ENCODE assay signal across 9 mouse cellular contexts in genomic region chr7:13260746-13261700, GRCm38 (mm10). TPM values are rescaled to one million over a fixed set of nuclear protein-coding genes. Genes with fewer than 3 reads are reported as not detected.
DNase-seq lines count a peak whose midpoint lies in the region; ATAC-seq and TF ChIP-seq lines count a peak whose summit lies in the region.
"Had no signal": no experiment of that assay in that cellular context is flagged by ENCODE, and none has a peak within 500 bp of the region (broad histone marks: within the 10 kb centered on the region; RNA-seq: fewer than 3 reads in every experiment).

No protein-coding gene starts in this region.

- no peaks in the 10 kb centered on the region for H3K4me1 ChIP-seq in intestine, embryonic 15.5 days (replicated peaks)
- H3K4me1 ChIP-seq in intestine, postnatal 0 days (replicated peaks; ENCODE audit: control insufficient read depth, insufficient read depth, low read length), result no peaks in the 10 kb centered on the region
- no peaks in the 10 kb centered on the region for H3K4me1 ChIP-seq in hindbrain, embryonic 16.5 days (ENCODE audit: control insufficient read depth, insufficient read depth, low read depth, low read length)
- H3K4me1 ChIP-seq: limb, embryonic 15.5 days had no signal

- H3K9ac ChIP-seq in intestine, embryonic 15.5 days, result no peak overlapping the region
- H3K9ac ChIP-seq in intestine, postnatal 0 days (ENCODE audit: low read depth, low read length), result no peak overlapping the region
- no peak overlapping the region for H3K9ac ChIP-seq in hindbrain, embryonic 16.5 days (ENCODE audit: low read depth, low read length)
- H3K9ac ChIP-seq: limb, embryonic 15.5 days had no signal

- no peaks in the 10 kb centered on the region for H3K27me3 ChIP-seq in intestine, embryonic 15.5 days (replicated peaks)
- no peaks in the 10 kb centered on the region for H3K27me3 ChIP-seq in intestine, postnatal 0 days (replicated peaks; ENCODE audit: control insufficient read depth, insufficient read depth, low read length)
- no peaks in the 10 kb centered on the region for H3K27me3 ChIP-seq in hindbrain, embryonic 16.5 days (replicated peaks; ENCODE audit: control insufficient read depth, insufficient read depth, low read length)
- H3K27me3 ChIP-seq: limb, embryonic 15.5 days had no signal

- no peaks in the 10 kb centered on the region for H3K36me3 ChIP-seq in intestine, embryonic 15.5 days
- H3K36me3 ChIP-seq in intestine, postnatal 0 days (ENCODE audit: control insufficient read depth, insufficient read depth), result no peaks in the 10 kb centered on the region
- H3K36me3 ChIP-seq in hindbrain, embryonic 16.5 days (ENCODE audit: control insufficient read depth, insufficient read depth, low read length), result no peaks in the 10 kb centered on the region; the same call in 1 of the 2 replicates
- H3K36me3 ChIP-seq: limb, embryonic 15.5 days had no signal

- DNase-seq in ES-CJ7 (ENCODE audit: low read depth, low spot score) (peak; percentile 24), ZHBTc4 (ENCODE audit: low read depth, low spot score) (peak; percentile 49)
- no peak for DNase-seq in urinary bladder, adult 2 months (ENCODE audit: low spot score)
- no peak for DNase-seq in thymus, postnatal 36 days
- DNase-seq: thymus, postnatal 4 days had no signal

- peak; percentile 47; the same call in 1 of the 2 replicates for ATAC-seq in intestine, embryonic 15.5 days
- ATAC-seq in intestine, postnatal 0 days, result no peak
- ATAC-seq in hindbrain, embryonic 16.5 days, result peak; percentile 31

- no peak for TF ChIP-seq CTCF in intestine, postnatal 0 days (IDR thresholded peaks at IDR 0.05; ENCODE audit: low read depth)

- H3K4me3 ChIP-seq in intestine, embryonic 15.5 days (replicated peaks), result no peak overlapping the region
- no peak overlapping the region for H3K4me3 ChIP-seq in intestine, postnatal 0 days (ENCODE audit: low read depth, low read length)
- no peak overlapping the region for H3K4me3 ChIP-seq in hindbrain, embryonic 16.5 days (ENCODE audit: low read length)
- H3K4me3 ChIP-seq: limb, embryonic 15.5 days had no signal

- H3K4me2 ChIP-seq in intestine, embryonic 15.5 days (replicated peaks), result peak overlapping the region; percentile 5; the same call in 1 of the 2 replicates
- no peak overlapping the region for H3K4me2 ChIP-seq in intestine, postnatal 0 days (replicated peaks; ENCODE audit: low read depth)
- H3K4me2 ChIP-seq in hindbrain, embryonic 16.5 days (ENCODE audit: low read length), result no peak overlapping the region
- H3K4me2 ChIP-seq: limb, embryonic 15.5 days had no signal

- no peaks in the 10 kb centered on the region for H3K9me3 ChIP-seq in intestine, embryonic 15.5 days
- H3K9me3 ChIP-seq in intestine, postnatal 0 days (ENCODE audit: control insufficient read depth), result no peaks in the 10 kb centered on the region
- H3K9me3 ChIP-seq in hindbrain, embryonic 16.5 days (ENCODE audit: control insufficient read depth, low read length), result no peaks in the 10 kb centered on the region
- H3K9me3 ChIP-seq: limb, embryonic 15.5 days had no signal

- H3K27ac ChIP-seq in intestine, embryonic 15.5 days, result no peak overlapping the region
- no peak overlapping the region for H3K27ac ChIP-seq in intestine, postnatal 0 days (ENCODE audit: low read depth, low read length)
- no peak overlapping the region for H3K27ac ChIP-seq in hindbrain, embryonic 16.5 days (ENCODE audit: low read depth, low read length)
- H3K27ac ChIP-seq: limb, embryonic 15.5 days had no signal

- 47% methylated on average over 50 of the region's 50 CpGs for WGBS in intestine, embryonic 15.5 days
- WGBS in intestine, postnatal 0 days, result 39% methylated on average over 50 of the region's 50 CpGs
- WGBS in hindbrain, embryonic 16.5 days, result 46% methylated on average over 50 of the region's 50 CpGs

RNA-seq across cellular contexts. Expression of gene Lig1, which starts 16.1 kb away (rescaled TPM):
- polyA plus RNA-seq in intestine, embryonic 15.5 days (2015; fragmentation: Nextera tagmentation; extraction: Ambion mirVana), result 87.2 and 89.2 TPM in 2 replicates
- polyA plus RNA-seq in intestine, postnatal 0 days (2015; fragmentation: Nextera tagmentation; extraction: Ambion mirVana), result 30.0 and 34.4 TPM in 2 replicates
- polyA plus RNA-seq in hindbrain, embryonic 16.5 days (2015; fragmentation: Nextera tagmentation; extraction: Ambion mirVana), result 36.0 and 37.4 TPM in 2 replicates
- polyA plus RNA-seq in urinary bladder, adult 2 months (2012; rRNA removed), result 9.1 and 10.2 TPM in 2 replicates

RNA-seq across cellular contexts. Expression of gene Zswim9, which starts 17.5 kb away (rescaled TPM):
- 6.9 and 7.1 TPM in 2 replicates for polyA plus RNA-seq in intestine, embryonic 15.5 days (2015; fragmentation: Nextera tagmentation; extraction: Ambion mirVana)
- 1.6 and 1.9 TPM in 2 replicates for polyA plus RNA-seq in intestine, postnatal 0 days (2015; fragmentation: Nextera tagmentation; extraction: Ambion mirVana)
- 10.3 and 11.9 TPM in 2 replicates for polyA plus RNA-seq in hindbrain, embryonic 16.5 days (2015; fragmentation: Nextera tagmentation; extraction: Ambion mirVana)
- polyA plus RNA-seq in urinary bladder, adult 2 months (2012; rRNA removed), result 4.2 and 7.9 TPM in 2 replicates

RNA-seq across cellular contexts. Expression of gene Vmn1r89, which starts 48.2 kb away (rescaled TPM):
- not detected in 2 replicates for polyA plus RNA-seq in intestine, embryonic 15.5 days (2015; fragmentation: Nextera tagmentation; extraction: Ambion mirVana)
- polyA plus RNA-seq in intestine, postnatal 0 days (2015; fragmentation: Nextera tagmentation; extraction: Ambion mirVana), result not detected in 2 replicates
- not detected in 2 replicates for polyA plus RNA-seq in hindbrain, embryonic 16.5 days (2015; fragmentation: Nextera tagmentation; extraction: Ambion mirVana)
- not detected in 2 replicates for polyA plus RNA-seq in urinary bladder, adult 2 months (2012; rRNA removed)
- polyA plus RNA-seq: limb, embryonic 15.5 days had no signal

Comparison
In these comparisons a context has a peak if more than half of its experiments do, and no peak if none do; other contexts are left out.
1. DNase-seq: peak in ES-CJ7 (single experiment) and ZHBTc4 (single experiment); none in urinary bladder, adult 2 months (single experiment) and thymus, postnatal 36 days (0 of 2).